Mouse (Mus musculus) kidney, embryonic 14.5 days (tissue): ENCODE data around the gene Laptm5. TPM values are rescaled to one million over a fixed set of nuclear protein-coding genes. Genes with fewer than 3 reads are reported as not detected.

ENCODE experiments used
- ATAC-seq: fragments of 200-750 bp; cut with Nextera tagmentation; 2 replicates; pipeline ENCODE4 v1.8.0; 2017; ENCODE audit warnings: moderate number of reproducible peaks, mild to moderate bottlenecking, moderate TSS enrichment, moderate library complexity; ENCODE audit not compliant: low FRiP score, low TSS enrichment
- H3K27ac ChIP-seq: fragments of 300-500 bp; sonication (generic); 2 replicates; pipeline ENCODE4 v1.5.1; 2014; ENCODE audit warnings: low read depth, mild to moderate bottlenecking, low read length, moderate library complexity, mixed read lengths
- H3K27me3 ChIP-seq: fragments of 300-500 bp; sonication (generic); 2 replicates; pipeline ENCODE4 v1.6.1; 2014; ENCODE audit warnings: mild to moderate bottlenecking, low read length; ENCODE audit not compliant: control insufficient read depth, insufficient read depth
- H3K36me3 ChIP-seq: fragments of 300-500 bp; sonication (generic); 2 replicates; pipeline ENCODE4 v1.6.1; 2014; ENCODE audit warnings: low read length, mixed read lengths; ENCODE audit not compliant: control insufficient read depth, insufficient read depth
- H3K4me1 ChIP-seq: fragments of 300-500 bp; sonication (generic); 2 replicates; pipeline ENCODE4 v1.6.1; 2014; ENCODE audit warnings: low read length, mixed read lengths; ENCODE audit not compliant: control insufficient read depth, insufficient read depth
- H3K4me2 ChIP-seq: fragments of 300-500 bp; sonication (generic); replicated peaks from 2 replicates; pipeline ENCODE4 v1.6.1; 2014; ENCODE audit warnings: low read depth, mild to moderate bottlenecking, low read length
- H3K4me3 ChIP-seq: fragments of 300-500 bp; sonication (generic); 2 replicates; pipeline ENCODE4 v1.5.1; 2014; ENCODE audit warnings: mild to moderate bottlenecking, low read length
- H3K9ac ChIP-seq: fragments of 300-500 bp; sonication (generic); 2 replicates; pipeline ENCODE4 v1.6.1; 2014; ENCODE audit warnings: low read depth, mild to moderate bottlenecking, low read length, moderate library complexity
- H3K9me3 ChIP-seq: fragments of 300-500 bp; sonication (generic); 2 replicates; pipeline ENCODE4 v1.6.1; 2016; ENCODE audit warnings: low read length; ENCODE audit not compliant: control insufficient read depth
- WGBS: fragments of 180-500 bp; shearing (Covaris S2); extraction: QIAGEN DNeasy Blood & Tissue Kit; methylation state at CpG from one replicate; pipeline ENCODE4 v1.1.7; 2014; 5-methylcytosine and 5-hydroxymethylcytosine counted together
- polyA plus RNA-seq: library from polyadenylated mRNA; unstranded; fragments of >200 nt; fragmentation: Nextera tagmentation; extraction: Ambion mirVana; gene quantifications from 2 replicates; pipeline ENCODE4 v1.2.1, GENCODE M21; 2014

Gene Laptm5
- polyA plus RNA-seq, 1 experiment from 2014 or later = 29.5 TPM

- peaks cover 15% of the 10 kb centered on the region; the same call in 1 of the 2 replicates for H3K4me1 ChIP-seq
Observed at GRCm38 (mm10) chr4:130905882-130906281, 7.0 kb upstream of the Laptm5 start.

GRCm38 (mm10) chr4:130906296-130906695 lies 6.6 kb upstream of the Laptm5 start:
- no peaks in the 10 kb centered on the region for H3K36me3 ChIP-seq
- H3K4me1 ChIP-seq = peaks cover 15% of the 10 kb centered on the region; the same call in 1 of the 2 replicates
- no peaks in the 10 kb centered on the region for H3K27me3 ChIP-seq
- no peak overlapping the region for H3K27ac ChIP-seq
- WGBS = 34% methylated on average over 8 of the region's 8 CpGs
- ATAC-seq = no peak
- no peak overlapping the region for H3K9ac ChIP-seq
- H3K9me3 ChIP-seq = no peaks in the 10 kb centered on the region
- H3K4me2 ChIP-seq = no peak overlapping the region
- no peak overlapping the region for H3K4me3 ChIP-seq

More at GRCm38 (mm10) chr4:130905882-130906281, 7.0 kb upstream of the Laptm5 start:
- WGBS = 73% methylated on average over 6 of the region's 6 CpGs
- H3K27ac ChIP-seq = no peak overlapping the region
- H3K9ac ChIP-seq = no peak overlapping the region
- no peak overlapping the region for H3K4me3 ChIP-seq
- no peaks in the 10 kb centered on the region for H3K36me3 ChIP-seq
- ATAC-seq = no peak
- H3K4me2 ChIP-seq = no peak overlapping the region
- H3K9me3 ChIP-seq = no peaks in the 10 kb centered on the region
- no peaks in the 10 kb centered on the region for H3K27me3 ChIP-seq

- Histone ChIP-seq H3K4me2 (no peak overlapping the region), H3K27ac (no peak overlapping the region), H3K4me1 (peaks cover 15% of the 10 kb centered on the region; the same call in 1 of the 2 replicates), H3K36me3 (no peaks in the 10 kb centered on the region), H3K4me3 (no peak overlapping the region), H3K27me3 (no peaks in the 10 kb centered on the region), H3K9ac (no peak overlapping the region), H3K9me3 (no peaks in the 10 kb centered on the region)
- WGBS = 82% methylated on average over 19 of the region's 19 CpGs
- ATAC-seq = no peak
Observed at GRCm38 (mm10) chr4:130907200-130908069, 5.5 kb upstream of the Laptm5 start.

GRCm38 (mm10) chr4:130908133-130908532 lies 4.8 kb upstream of the Laptm5 start:
- Histone ChIP-seq H3K4me2 (no peak overlapping the region), H3K4me3 (no peak overlapping the region), H3K27ac (no peak overlapping the region), H3K9ac (no peak overlapping the region), H3K36me3 (no peaks in the 10 kb centered on the region), H3K4me1 (peaks cover 15% of the 10 kb centered on the region; the same call in 1 of the 2 replicates), H3K27me3 (no peaks in the 10 kb centered on the region), H3K9me3 (no peaks in the 10 kb centered on the region)
- WGBS = 87% methylated on average over 10 of the region's 10 CpGs
- no peak for ATAC-seq

- H3K36me3 ChIP-seq = no peaks in the 10 kb centered on the region
- H3K9me3 ChIP-seq = no peaks in the 10 kb centered on the region
- H3K4me3 ChIP-seq = no peak overlapping the region
- no peak overlapping the region for H3K9ac ChIP-seq
- H3K27ac ChIP-seq = peak overlapping the region; percentile 52; the same call in 1 of the 2 replicates
- peaks cover 15% of the 10 kb centered on the region; the same call in 1 of the 2 replicates for H3K4me1 ChIP-seq
- peak; percentile 51 for ATAC-seq
- WGBS = 47% methylated on average over 17 of the region's 17 CpGs
- H3K4me2 ChIP-seq = no peak overlapping the region
- H3K27me3 ChIP-seq = no peaks in the 10 kb centered on the region
Observed at GRCm38 (mm10) chr4:130909167-130909874, 3.6 kb upstream of the Laptm5 start.

- ATAC-seq = no peak
- H3K9me3 ChIP-seq = no peaks in the 10 kb centered on the region
- H3K27me3 ChIP-seq = no peaks in the 10 kb centered on the region
- no peak overlapping the region for H3K27ac ChIP-seq
- no peaks in the 10 kb centered on the region for H3K36me3 ChIP-seq
- no peak overlapping the region for H3K4me2 ChIP-seq
- no peak overlapping the region for H3K9ac ChIP-seq
- 39% methylated on average over 7 of the region's 7 CpGs for WGBS
- no peak overlapping the region for H3K4me3 ChIP-seq
- peaks cover 12% of the 10 kb centered on the region; the same call in 1 of the 2 replicates for H3K4me1 ChIP-seq
Observed at GRCm38 (mm10) chr4:130910666-130911065, 2.3 kb upstream of the Laptm5 start.

- no peak overlapping the region for H3K27ac ChIP-seq
- no peaks in the 10 kb centered on the region for H3K27me3 ChIP-seq
- no peaks in the 10 kb centered on the region for H3K36me3 ChIP-seq
- H3K4me1 ChIP-seq = peaks cover 12% of the 10 kb centered on the region; the same call in 1 of the 2 replicates
- H3K9ac ChIP-seq = no peak overlapping the region
- WGBS = 86% methylated on average over 3 of the region's 3 CpGs
- no peaks in the 10 kb centered on the region for H3K9me3 ChIP-seq
- no peak for ATAC-seq
- H3K4me3 ChIP-seq = no peak overlapping the region
- no peak overlapping the region for H3K4me2 ChIP-seq
Observed at GRCm38 (mm10) chr4:130912626-130913025, 299 bp upstream of the Laptm5 start.

- H3K9ac ChIP-seq = no peak overlapping the region
- H3K4me2 ChIP-seq = no peak overlapping the region
- peaks cover 11% of the 10 kb centered on the region; the same call in 1 of the 2 replicates for H3K4me1 ChIP-seq
- no peak overlapping the region for H3K4me3 ChIP-seq
- no peaks in the 10 kb centered on the region for H3K27me3 ChIP-seq
- H3K36me3 ChIP-seq = no peaks in the 10 kb centered on the region
- 67% methylated on average over 3 of the region's 3 CpGs for WGBS
- ATAC-seq = no peak
- H3K9me3 ChIP-seq = no peaks in the 10 kb centered on the region
- H3K27ac ChIP-seq = no peak overlapping the region
Observed at GRCm38 (mm10) chr4:130913511-130913910, 586 bp downstream of the Laptm5 start.

GRCm38 (mm10) chr4:130914011-130914410 lies 1.1 kb downstream of the Laptm5 start:
- H3K4me3 ChIP-seq = no peak overlapping the region
- no peak overlapping the region for H3K4me2 ChIP-seq
- 91% methylated on average over 4 of the region's 4 CpGs for WGBS
- H3K27me3 ChIP-seq = no peaks in the 10 kb centered on the region
- no peak for ATAC-seq
- peaks cover 6% of the 10 kb centered on the region; the same call in 1 of the 2 replicates for H3K4me1 ChIP-seq
- no peak overlapping the region for H3K27ac ChIP-seq
- H3K36me3 ChIP-seq = no peaks in the 10 kb centered on the region
- H3K9me3 ChIP-seq = no peaks in the 10 kb centered on the region
- no peak overlapping the region for H3K9ac ChIP-seq
